Mouse (Mus musculus): ENCODE measurements around the gene Map3k1. TPM values are rescaled to one million over a fixed set of nuclear protein-coding genes. Genes with fewer than 3 reads are reported as not detected.

The Map3k1 gene
- polyA plus RNA-seq, 1 experiment from 2014 or later = 32.8 TPM

DNA sequence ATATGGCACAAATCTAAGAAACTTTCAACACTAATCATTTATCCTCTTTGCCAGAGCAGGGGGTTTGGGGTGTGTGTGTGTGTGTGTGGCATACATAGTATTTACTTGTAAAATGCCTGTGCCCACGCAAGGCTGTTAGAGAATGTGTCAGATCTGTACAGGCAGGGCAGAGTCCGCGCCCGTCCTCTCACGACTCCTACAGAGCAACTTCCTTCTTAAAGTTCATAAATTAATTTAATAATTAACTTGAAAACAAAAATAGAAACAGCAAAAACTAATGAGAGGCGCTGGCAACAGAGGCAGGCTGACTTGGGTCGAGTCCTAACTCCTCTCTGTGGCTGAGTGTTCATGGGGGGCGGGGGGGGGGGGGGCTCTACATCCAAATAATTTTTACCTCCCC, 4.6 kb downstream of the Map3k1 start:
- TF ChIP-seq CTCF (IDR thresholded peaks at IDR 0.05) = no peak
- in situ Hi-C loops (cut with MboI; ENCODE audit: low pct_unique_long_range_greater_than_20kb) = no loop called here
- CTCF ChIA-PET = no interaction called here
- POLR2A ChIA-PET = no interaction called here
- no peaks in the 10 kb centered on the region for H3K27me3 ChIP-seq
- ATAC-seq = no peak
- no peak for DNase-seq (ENCODE audit: low read depth, low spot score)

GRCm38 (mm10) chr13:111803506-111803905, 5.3 kb downstream of the Map3k1 start:
- CTCF ChIA-PET = interaction anchor here (0.6 to 1.1 kb wide), 2 partner anchors 12 to 183 kb away, joined by 3 to 4 read pairs; no protein-coding TSS in a partner anchor
- in situ Hi-C loops (cut with MboI; ENCODE audit: low pct_unique_long_range_greater_than_20kb) = no loop called here
- POLR2A ChIA-PET = no interaction called here
- DNase-seq (ENCODE audit: low read depth, low spot score) = no peak
- H3K27me3 ChIP-seq = no peaks in the 10 kb centered on the region
- no peak for ATAC-seq
- TF ChIP-seq CTCF (IDR thresholded peaks at IDR 0.05) = no peak

GRCm38 (mm10) chr13:111802900-111803299, 5.9 kb downstream of the Map3k1 start:
- ChIA-PET CTCF (interaction anchor here (0.6 to 1.1 kb wide), 3 partner anchors 12 to 184 kb away, joined by 3 to 5 read pairs (median 4); no protein-coding TSS in a partner anchor), POLR2A (no interaction called here)
- no peaks in the 10 kb centered on the region for H3K27me3 ChIP-seq
- ATAC-seq (no peak), DNase-seq (ENCODE audit: low read depth, low spot score) (no peak)
- no peak for TF ChIP-seq CTCF (IDR thresholded peaks at IDR 0.05)
- in situ Hi-C loops (cut with MboI; ENCODE audit: low pct_unique_long_range_greater_than_20kb) = no loop called here

DNA sequence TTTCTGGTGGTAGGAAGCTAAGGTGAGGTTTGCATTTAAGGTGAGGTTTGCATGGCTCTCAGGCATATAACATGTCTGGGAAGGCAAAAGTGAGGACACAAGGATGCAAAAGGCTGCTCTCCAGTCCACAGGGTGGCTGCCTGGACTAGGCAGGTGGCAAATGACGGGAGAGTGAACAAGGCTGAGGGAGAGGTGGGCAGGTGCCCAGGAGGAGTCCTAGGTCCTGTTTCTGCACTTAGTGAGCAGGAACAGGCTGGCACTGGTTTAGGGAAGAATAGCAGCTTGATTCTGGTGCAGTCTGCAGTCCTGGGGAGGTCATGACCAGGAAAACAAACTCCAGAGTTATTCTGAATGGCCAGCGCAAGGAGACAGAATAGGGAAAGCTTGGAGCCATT, 6.5 kb downstream of the Map3k1 start:
- no peaks in the 10 kb centered on the region for H3K27me3 ChIP-seq
- no peak for TF ChIP-seq CTCF (IDR thresholded peaks at IDR 0.05)
- DNase-seq (ENCODE audit: low read depth, low spot score) (no peak), ATAC-seq (no peak)
- POLR2A ChIA-PET = no interaction called here
- in situ Hi-C loops (cut with MboI; ENCODE audit: low pct_unique_long_range_greater_than_20kb) = no loop called here
- CTCF ChIA-PET = interaction anchor here (1.1 kb wide), 2 partner anchors 11 to 13 kb away, joined by 4 to 5 read pairs; no protein-coding TSS in a partner anchor

DNA sequence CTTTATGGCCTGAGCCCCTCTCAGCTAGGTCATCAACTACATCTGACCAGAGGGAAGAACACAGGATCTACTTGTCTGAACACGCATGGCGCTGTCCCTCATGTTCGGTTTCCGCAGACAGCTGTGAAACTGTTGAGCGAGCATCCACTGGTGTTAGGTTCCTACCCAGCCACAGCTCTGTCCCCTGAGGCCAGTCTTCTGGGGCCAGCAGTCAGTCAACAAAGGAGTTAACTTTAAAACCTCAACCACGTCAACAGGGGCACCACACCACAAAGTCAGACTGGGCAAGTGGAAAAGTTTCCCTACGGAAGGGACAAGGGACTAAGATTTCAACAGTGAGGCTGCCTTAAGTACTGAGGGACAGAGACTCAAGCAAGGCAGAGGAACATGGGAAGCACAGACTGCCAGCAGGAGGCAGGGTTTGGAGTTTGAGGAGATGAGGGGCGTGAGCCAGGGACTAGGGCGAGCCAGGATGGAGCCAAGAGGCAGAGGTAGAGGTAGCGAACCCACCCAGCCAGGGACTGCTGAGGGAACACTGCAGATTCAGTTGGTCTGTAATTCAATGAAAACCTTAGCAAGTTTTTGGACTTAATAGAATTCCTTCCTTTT, 7.0 kb downstream of the Map3k1 start:
- TF ChIP-seq CTCF (IDR thresholded peaks at IDR 0.05) = no peak
- DNase-seq (ENCODE audit: low read depth, low spot score) (no peak), ATAC-seq (no peak)
- ChIA-PET CTCF (interaction anchor here (1.1 kb wide), 1 partner anchor 13 kb away, joined by 5 read pairs; no protein-coding TSS in a partner anchor), POLR2A (no interaction called here)
- H3K27me3 ChIP-seq = no peaks in the 10 kb centered on the region
- in situ Hi-C loops (cut with MboI; ENCODE audit: low pct_unique_long_range_greater_than_20kb) = no loop called here

GRCm38 (mm10) chr13:111800866-111801265, 7.9 kb downstream of the Map3k1 start:
- no peak for TF ChIP-seq CTCF (IDR thresholded peaks at IDR 0.05)
- ChIA-PET POLR2A (no interaction called here), CTCF (no interaction called here)
- no peak for DNase-seq (ENCODE audit: low read depth, low spot score)
- no peaks in the 10 kb centered on the region for H3K27me3 ChIP-seq
- in situ Hi-C loops (cut with MboI; ENCODE audit: low pct_unique_long_range_greater_than_20kb) = no loop called here
- ATAC-seq = no peak

GRCm38 (mm10) chr13:111798044-111798443, 10.7 kb downstream of the Map3k1 start:
- no peak for ATAC-seq
- no peak for TF ChIP-seq CTCF (IDR thresholded peaks at IDR 0.05)
- H3K27me3 ChIP-seq = no peaks in the 10 kb centered on the region
- ChIA-PET POLR2A (no interaction called here), CTCF (interaction anchor here (0.6 to 1.3 kb wide), 4 partner anchors 10 to 461 kb away, joined by 3 to 5 read pairs (median 3); no protein-coding TSS in a partner anchor)
- in situ Hi-C loops (cut with MboI; ENCODE audit: low pct_unique_long_range_greater_than_20kb) = no loop called here
- DNase-seq (ENCODE audit: low read depth, low spot score) = no peak

DNA sequence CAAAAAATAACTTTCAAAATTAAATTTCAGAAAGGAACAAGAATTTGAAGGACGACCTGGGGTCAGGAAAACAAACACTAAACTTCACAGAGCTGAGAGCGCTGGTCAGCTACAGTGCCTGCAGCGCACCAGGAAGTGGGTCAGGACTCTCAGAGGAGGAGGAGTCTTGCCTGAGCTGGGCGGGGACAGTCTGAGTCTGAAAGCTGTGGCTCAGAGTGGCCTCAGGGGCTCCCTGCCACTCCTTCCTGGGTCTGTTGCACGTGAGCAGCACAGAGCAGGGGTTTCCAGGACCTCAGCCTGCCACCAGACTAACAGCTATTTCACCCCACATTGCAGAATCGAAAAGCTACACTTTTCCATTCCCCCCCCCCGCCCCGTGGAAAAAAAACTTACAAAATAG, 11.8 kb downstream of the Map3k1 start:
- CTCF ChIA-PET = interaction anchor here (1.0 to 1.5 kb wide), 3 partner anchors 9 to 462 kb away, joined by 3 to 5 read pairs (median 3); no protein-coding TSS in a partner anchor
- in situ Hi-C loops (cut with MboI; ENCODE audit: low pct_unique_long_range_greater_than_20kb) = no loop called here
- no peak for TF ChIP-seq CTCF (IDR thresholded peaks at IDR 0.05)
- POLR2A ChIA-PET = no interaction called here
- DNase-seq (ENCODE audit: low read depth, low spot score) (no peak), ATAC-seq (peak; percentile 73)
- no peaks in the 10 kb centered on the region for H3K27me3 ChIP-seq

DNA sequence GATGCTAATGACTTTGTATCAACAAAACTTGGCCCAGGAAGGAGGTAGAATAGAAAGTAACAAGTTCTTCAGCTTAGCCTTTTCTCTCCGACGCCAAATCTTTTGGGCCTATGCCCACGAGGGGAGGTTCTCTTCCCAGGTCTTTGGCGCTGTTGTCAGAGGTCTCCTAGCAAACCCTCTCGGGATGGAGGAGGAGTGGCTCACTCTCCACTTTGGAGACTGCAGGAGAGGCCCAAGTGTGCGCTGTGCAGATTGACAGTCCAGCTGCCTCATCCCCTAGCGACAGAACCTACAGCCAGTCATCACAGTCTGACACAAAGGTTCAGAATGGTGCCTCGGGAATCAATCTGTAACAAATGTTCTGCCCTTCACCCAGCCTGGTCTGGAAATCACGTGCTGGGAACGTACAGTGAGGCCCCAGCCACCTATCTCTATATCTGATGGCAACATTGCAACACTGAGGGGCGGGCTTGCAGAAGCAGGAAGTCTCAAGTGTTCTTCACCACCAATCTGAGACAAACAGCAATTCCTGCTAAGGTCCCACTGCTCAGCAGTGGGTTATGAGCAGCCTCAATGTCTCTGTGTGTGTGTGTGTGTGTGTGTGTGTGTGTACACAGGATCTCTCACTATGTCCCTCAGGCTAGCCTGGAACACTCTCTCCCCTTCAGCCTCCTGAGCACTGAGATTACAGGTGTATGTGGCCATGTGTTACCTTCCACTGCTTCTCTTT, 12.4 kb downstream of the Map3k1 start:
- ATAC-seq (no peak), DNase-seq (ENCODE audit: low read depth, low spot score) (no peak)
- no peak for TF ChIP-seq CTCF (IDR thresholded peaks at IDR 0.05)
- in situ Hi-C loops (cut with MboI; ENCODE audit: low pct_unique_long_range_greater_than_20kb) = no loop called here
- H3K27me3 ChIP-seq = no peaks in the 10 kb centered on the region
- CTCF ChIA-PET = interaction anchor here (1.3 to 1.5 kb wide), 2 partner anchors 335 to 462 kb away, joined by 3 read pairs; no protein-coding TSS in a partner anchor
- POLR2A ChIA-PET = no interaction called here

DNA sequence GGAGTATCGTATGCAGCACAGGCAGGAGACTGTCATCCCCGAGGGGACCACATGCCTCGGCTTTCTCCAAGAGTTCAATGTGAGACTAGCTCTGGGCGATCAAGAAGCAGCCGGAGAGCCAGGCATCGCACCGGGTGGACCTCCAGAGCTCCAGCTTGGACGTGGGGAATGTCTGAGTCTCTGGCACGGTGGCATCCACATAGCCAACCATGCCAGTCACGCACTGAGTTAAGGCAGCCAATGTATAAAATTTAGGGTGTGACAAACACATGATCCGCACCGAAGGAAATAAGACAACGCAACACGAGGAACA, 15.9 kb downstream of the Map3k1 start:
- ATAC-seq (no peak), DNase-seq (ENCODE audit: low read depth, low spot score) (no peak)
- CTCF ChIA-PET = interaction anchor here (2.1 kb wide), 1 partner anchor 13 kb away, joined by 7 read pairs; no protein-coding TSS in a partner anchor
- TF ChIP-seq CTCF (IDR thresholded peaks at IDR 0.05) = no peak
- POLR2A ChIA-PET = no interaction called here
- in situ Hi-C loops (cut with MboI; ENCODE audit: low pct_unique_long_range_greater_than_20kb) = no loop called here
- H3K27me3 ChIP-seq = no peaks in the 10 kb centered on the region

Data from Patski (cell line).